Mouse (Mus musculus): ENCODE measurements around the gene Hspg2.

DNA sequence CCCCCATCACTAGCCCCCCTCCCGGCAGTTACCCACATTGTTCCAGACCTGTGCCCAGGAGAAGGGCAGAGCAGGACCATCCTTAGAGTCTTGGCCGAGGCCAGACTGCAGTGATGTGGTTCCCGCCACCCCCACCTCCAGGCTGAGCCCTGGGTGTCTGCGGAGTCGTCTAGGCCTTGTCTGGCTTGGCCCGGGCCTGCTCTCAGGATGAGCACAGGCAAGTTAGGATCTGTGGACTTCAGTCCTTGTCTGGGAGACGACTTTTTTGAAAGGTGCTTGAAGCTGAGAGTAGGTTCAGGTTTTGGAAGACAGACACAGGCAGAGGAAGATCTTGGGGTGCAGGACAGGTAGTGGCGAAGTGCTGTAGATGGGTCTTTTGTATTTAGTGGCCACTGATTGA lies 2.8 kb downstream of the Hspg2 start:
- TF ChIP-seq CTCF (conservative IDR thresholded peaks at IDR 0.05; ENCODE audit: insufficient read depth, insufficient read length, low read depth, low read length) (no peak), POLR2A (IDR thresholded peaks at IDR 0.05; ENCODE audit: low read depth, low read length) (no peak)
